Mouse (Mus musculus): ENCODE measurements around the gene Nfkbie.
A peak's percentile ranks its signal among the peaks of the same experiment; 100 is the strongest.

Nfkbie gene

DNA sequence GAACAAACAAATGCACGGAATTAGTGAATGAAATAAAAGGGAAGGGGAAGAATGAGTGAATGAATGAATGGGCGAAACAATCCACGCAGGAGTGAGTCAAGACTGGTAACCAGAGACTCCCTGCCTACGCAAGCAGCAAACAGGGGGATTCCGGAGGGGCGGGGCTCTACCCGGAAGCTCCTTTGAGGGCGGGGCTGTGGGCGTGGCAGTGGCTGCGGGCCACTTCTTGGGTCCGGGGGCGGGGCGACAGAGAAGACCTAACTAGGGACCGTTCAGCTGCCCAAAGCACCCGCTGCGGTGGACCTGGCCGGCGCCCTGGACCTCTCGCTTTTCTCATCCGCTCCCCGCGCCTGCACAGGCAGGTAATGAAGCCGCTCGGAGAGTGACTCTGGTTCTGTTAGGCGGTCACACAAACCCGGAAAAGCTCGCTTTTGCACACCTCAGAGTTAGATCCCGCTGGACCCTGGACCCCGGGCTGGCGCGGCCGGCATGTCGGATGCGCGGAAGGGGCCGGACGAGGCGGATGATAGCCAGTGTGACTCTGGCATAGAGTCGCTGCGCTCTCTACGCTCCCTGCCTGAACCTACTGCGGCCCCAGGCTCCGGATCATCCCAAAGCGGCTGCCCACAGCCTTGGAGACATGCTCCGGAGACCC is at the start of gene Nfkbie:
Nfkbie (plus strand) TSS at position 252 of the 655 bp plus-strand sequence.
- ATAC-seq (ENCODE audit: low TSS enrichment): peak; percentile 50

DNA sequence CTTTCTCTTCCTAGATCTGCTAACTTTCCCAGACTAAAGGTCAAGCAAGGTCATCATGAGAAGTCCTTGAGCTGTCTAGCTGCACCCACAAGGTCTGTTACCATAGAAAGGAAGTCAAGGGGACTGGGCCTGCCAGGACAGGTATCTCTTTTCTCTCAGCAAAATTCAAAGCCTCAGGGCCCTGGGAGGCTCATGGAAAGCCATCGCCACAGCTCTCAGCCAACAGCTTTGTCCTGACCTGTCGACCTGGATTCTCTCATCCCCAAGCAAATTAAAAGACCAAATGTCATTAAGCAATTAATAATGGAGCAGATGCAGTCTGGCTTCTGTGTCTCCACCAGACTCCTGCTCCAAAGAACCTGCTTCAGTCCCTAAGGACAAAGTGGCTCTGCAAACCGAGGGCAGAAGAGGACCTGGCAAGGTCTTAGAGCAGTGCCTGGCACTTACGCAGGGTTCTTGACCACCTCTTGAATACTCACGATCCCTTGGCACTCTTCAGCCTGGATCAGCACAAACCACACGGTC is 49.5 kb upstream of the Nfkbie start:
- no peak for ATAC-seq (ENCODE audit: low TSS enrichment)

DNA sequence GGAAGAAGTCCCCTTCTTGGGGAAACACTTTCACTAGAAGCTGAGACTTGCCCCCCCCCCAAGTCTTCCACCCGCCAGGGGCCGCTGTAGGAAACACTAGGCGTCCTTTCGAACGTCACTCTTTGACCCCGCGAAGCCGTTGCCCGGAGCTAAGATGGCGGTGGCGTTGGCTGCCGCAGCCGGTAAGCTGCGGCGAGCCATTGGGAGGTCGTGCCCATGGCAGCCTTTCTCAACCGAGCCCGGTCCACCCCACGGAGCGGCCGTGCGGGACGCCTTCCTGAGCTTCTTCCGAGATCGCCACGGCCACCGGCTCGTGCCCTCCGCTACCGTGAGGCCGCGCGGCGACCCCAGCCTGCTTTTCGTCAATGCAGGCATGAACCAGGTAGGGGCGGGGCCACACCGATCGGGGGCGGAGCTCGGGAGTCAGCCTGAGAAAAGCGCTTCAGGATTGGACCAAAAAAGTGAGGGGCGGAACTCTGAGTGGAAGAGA is 48.8 kb upstream of the Nfkbie start, which contains the start of gene Aars2:
Aars2 (plus strand) TSS at position 142 of the 490 bp plus-strand sequence.
- peak; percentile 86 for ATAC-seq (ENCODE audit: low TSS enrichment)

DNA sequence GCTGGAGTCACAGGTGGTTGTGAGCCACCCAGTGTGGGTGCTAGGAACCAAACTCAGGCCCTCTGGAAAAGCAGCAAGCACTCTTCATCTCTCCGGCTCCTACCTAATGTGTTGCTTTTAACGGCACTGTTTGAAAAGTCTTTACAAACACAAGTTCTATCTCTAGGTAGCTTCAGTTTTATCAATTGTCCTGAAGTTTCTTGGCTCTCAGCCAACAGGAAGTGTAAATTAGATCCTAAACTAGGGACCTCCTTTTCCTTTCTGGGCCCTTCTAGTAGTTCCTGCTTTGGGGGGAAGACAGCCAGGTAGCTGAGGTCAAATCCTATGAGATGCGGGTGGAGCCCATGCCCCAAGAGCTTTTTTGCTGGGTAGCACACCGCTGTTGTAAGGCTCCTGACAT is 44.6 kb upstream of the Nfkbie start:
- ATAC-seq (ENCODE audit: low TSS enrichment): no peak

DNA sequence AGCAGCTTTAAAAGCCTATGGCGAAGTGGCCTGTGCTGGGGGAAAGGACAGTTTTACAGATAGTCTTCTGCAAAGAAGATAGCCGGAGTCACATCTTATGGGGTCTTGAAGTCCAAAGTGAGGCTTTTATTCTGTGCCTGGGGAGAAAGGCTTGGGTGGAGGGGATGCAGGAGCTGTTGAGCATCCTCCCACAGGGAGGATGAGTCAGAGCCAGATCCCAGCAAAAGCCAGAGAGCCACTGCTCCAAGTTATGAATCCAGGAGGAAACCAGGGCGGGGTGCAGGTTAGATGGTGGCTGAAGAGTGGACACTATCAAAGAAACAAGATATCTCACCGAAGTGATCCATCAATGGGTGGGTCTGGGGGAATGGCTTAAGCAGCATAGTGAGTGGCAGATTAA is 43.7 kb upstream of the Nfkbie start:
- ATAC-seq (ENCODE audit: low TSS enrichment): peak; percentile 50; the same call in 1 of the 2 replicates

DNA sequence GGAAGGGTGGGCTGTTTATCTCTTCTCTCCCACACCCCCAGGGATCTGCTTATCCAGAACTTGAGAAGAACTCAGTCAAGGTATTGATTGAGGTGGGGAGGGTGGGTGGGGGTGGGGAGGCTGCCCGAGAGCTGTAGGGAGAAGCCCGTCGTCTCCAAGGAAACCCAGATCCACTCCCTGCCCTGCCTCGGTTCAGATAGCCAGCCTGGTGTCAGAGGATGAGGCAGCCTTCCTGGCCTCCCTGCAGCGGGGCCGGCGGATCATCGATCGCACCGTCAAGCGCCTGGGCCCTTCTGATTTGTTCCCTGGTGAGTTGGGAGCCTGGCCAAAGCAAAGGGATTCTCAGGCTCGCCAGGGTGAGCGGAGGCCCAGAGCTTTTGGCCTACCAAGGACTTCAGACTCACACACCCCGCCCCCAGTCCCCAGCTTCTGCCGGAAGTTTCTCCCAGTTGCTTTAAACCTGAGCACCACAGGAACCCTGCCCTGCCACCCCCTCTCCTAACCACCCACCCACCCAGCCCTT is 40.2 kb upstream of the Nfkbie start:
- ATAC-seq (ENCODE audit: low TSS enrichment): no peak

DNA sequence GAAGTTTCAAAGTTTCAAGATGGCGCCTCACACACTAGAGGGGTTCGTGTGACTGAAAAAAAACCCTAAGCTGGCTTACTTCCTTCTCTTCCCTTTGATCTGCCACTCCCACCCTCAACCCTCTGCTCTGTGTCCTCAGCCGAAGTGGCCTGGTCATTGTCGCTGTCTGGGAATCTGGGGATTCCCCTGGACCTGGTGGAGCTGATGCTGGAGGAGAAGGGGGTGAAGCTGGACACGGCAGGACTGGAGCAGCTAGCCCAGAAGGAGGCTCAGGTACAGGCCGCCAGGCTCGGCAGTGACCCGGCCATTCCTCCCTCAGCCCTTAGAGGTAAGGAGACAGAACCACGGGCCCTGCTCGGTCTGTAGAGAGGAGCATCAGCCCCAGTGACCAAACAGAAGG is 39.7 kb upstream of the Nfkbie start:
- no peak for ATAC-seq (ENCODE audit: low TSS enrichment)

DNA sequence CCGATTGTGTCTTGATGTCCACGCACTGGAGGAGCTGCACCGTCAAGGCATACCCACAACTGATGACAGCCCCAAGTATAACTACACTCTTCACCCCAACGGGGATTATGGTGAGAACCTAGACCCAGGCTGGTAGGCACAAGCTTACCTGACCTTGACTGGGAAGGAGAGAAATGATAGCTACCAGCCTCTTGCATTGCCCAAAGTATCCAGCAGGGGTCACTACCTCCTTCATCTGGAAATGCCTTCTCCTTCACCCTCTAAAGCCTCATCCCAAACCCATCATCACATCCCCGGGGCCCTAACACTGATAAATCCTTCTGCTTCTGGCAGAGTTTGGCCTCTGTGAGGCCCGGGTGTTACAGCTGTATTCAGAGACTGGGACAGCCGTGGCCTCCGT is 39.0 kb upstream of the Nfkbie start:
- ATAC-seq (ENCODE audit: low TSS enrichment): peak; percentile 65

DNA sequence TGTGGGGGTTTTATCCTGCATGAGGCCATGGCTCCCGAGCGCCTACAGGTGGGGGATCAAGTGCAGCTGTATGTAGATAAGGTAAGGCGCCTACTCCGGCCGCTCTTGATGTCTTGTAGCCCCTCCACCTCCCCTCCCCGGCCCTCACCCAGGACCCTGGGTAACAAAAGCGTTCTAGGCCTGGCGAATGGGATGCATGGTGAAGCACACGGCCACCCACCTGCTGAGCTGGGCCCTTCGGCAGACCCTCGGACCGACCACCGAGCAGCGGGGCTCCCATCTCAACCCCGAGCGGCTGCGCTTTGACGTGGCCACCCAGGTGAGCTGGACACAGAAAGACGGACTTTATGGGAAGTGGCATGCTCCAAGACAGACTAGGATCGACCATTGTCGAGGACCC is 38.4 kb upstream of the Nfkbie start:
- ATAC-seq (ENCODE audit: low TSS enrichment): no peak

DNA sequence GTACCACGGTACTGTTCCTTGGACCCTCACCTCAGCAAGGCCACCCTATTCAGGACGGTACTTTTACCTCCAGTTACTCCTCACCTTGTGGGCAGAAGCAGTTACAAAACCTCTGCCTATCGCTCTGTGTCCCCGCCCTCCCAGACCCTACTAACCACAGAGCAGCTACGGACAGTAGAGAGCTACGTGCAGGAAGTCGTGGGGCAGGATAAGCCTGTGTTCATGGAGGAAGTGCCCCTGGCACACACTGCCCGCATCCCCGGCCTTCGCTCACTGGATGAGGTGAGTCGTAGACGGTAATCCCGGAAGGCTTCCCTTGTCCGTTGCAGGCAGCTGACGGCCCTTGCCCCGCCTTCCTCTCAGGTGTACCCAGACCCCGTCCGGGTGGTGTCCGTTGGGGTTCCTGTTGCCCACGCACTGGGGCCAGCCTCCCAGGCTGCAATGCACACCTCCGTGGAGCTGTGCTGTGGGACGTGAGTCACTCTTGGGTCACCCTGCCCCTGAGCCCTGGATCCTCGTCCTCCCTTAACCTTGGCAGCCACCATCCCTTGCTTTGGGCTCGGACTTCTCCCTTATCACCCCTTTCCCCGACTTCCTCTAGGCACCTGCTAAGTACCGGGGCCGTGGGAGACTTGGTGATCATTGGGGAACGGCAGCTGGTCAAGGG is 37.8 kb upstream of the Nfkbie start:
- ATAC-seq (ENCODE audit: low TSS enrichment): no peak

DNA sequence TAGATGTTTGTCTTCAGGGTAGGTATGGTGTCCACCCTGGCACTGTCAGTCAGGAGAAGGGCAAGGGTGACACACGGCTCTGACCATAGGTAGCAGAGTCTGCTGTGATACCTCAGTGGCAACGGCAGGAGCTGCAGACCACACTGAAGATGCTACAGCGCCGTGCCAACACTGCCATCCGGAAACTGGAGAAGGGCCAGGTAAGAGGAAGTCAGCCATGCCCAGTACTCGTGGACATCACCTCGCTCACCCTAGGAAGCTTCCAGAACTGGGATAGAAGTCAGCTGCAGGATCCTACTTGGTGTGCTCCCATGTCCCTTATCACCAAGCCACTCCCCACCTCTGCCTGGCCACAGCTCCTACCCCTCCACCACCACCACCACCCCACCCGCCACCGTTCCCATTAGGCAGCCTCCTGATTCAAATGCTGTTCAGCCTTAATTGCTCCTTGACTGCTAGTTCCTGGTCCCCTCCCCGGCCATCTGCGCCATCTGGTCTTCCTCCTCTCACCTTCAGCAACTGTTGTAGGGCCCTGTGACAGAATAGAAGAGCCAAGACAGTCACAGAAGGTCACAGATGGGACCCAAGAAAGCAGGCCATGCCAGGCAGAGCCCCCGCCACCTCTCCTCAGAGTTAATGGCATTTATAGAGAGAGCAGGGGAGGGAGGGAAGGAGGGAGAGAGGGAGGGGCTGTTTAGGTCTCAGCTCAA is 36.6 kb upstream of the Nfkbie start:
- no peak for ATAC-seq (ENCODE audit: low TSS enrichment)

DNA sequence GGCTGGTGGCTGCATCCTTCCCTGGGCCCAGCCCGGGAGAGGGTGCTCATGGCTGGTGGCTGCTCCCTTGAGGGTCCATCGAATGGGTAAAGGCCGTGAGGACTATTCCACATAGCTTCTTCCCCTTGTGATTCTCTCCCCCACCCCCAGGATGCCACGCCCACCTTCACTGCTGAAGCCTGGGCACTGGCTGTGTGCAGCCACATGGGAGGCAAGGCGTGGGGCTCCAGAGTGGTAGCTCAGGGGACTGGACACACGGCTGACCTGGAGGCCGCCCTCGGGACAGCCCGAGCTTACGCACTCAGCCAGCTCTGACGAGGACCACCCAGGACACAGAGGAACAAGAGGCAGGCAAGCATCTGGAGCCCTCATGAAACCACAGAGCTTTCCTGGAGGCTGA is 35.4 kb upstream of the Nfkbie start:
- no peak for ATAC-seq (ENCODE audit: low TSS enrichment)

DNA sequence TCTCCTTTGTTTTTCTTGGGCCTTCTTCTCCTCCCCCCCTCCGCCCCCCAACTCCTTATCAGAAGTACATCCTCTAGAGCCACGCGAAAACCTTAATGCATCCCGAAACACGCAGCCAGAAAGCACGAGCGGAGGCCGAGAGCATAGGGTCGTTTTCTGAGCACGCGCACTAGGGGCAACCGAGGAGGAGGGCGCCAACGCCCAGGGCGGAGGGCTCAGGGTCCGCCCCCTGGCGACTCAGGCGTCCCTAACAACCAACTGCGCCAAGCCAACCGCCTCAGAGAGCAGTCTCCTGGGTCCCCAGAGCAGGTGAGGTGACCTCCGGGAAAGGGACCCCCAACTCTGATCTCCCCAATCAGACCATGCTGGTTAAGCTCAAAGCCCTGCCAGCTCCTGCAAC is 32.2 kb upstream of the Nfkbie start, which contains the start of gene Tcte1:
Tcte1 (plus strand) TSS at position 172 of the 400 bp plus-strand sequence.
- ATAC-seq (ENCODE audit: low TSS enrichment): no peak

DNA sequence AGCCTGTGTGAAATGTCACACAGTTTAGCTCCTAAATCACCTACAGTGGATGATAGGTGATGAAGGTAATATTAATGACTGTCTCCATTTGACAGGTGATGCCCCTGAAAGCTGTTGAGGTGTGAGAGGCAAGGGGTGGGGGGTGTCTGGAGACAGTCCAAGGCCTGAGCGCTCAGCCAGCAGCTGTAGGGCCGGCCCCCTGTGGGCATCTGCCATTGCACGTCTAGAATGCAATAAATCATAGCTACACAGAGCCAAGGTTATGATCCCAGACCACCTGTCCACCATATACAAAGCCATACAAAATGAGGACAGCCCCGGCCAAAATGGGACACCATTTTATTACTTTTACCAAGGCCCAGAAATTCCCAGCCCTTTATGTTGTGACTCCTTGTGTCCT is 30.5 kb upstream of the Nfkbie start:
- ATAC-seq (ENCODE audit: low TSS enrichment): no peak

DNA sequence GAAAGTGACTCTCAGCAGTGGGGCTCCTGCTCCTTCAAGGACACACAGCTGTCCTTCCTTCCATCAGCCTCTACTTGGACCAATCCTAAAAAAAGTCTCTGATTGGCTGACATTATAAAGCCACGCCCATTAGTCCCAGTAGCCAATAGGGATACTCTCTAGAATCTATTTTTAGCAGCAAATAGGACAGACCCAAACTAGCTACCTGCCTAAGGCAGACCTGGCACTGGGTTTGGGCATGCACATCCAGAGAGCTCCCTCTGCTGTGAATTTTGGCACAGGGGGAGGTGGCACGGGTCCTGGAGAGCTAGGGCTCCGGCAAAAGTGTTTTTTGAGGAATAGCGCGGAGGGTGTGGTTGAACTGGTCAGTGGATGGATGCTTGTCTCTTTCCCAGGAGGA is 28.9 kb upstream of the Nfkbie start:
- no peak for ATAC-seq (ENCODE audit: low TSS enrichment)

DNA sequence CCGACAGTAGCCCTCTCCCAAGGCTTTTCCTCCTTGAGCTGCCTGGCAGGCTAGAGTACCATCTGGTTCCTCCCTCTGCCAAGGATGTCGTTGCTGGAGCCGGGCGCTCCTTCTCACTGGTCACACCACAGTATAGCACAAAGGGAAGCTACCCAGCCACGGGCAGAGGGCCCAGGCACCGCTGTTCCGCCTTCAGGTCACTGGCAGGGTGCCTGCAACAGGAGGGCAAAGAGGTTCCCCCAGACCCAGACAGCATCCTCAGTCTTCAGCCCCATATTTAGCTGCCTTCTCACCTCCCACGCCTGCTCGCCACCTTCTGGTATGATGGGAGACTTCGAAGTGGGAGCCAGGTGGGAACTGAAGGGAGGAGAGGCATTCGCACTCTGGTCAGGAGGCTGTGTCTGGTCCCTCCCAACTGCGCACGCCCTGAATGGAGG is 25.1 kb upstream of the Nfkbie start:
- peak; percentile 86 for ATAC-seq (ENCODE audit: low TSS enrichment)

DNA sequence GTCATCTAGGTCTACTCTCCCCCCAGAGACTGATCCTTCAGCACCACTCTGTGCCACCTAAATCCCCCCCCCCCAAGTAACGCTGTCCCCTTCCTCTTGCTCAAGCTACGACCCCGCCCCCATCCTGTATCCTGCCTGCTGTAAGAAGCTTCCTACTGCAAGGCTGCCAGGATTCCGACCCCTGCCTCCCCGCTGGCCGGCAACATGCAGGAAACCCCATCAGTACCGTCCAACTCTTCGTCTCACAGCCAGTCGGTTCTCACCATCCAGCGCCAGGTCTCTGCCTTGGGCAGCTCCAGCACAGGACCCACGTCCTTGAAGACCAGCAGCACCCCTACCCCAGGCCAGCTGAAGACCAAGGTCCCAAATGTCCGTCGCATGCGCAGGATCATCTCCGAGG is 22.6 kb upstream of the Nfkbie start:
- ATAC-seq (ENCODE audit: low TSS enrichment): no peak

DNA sequence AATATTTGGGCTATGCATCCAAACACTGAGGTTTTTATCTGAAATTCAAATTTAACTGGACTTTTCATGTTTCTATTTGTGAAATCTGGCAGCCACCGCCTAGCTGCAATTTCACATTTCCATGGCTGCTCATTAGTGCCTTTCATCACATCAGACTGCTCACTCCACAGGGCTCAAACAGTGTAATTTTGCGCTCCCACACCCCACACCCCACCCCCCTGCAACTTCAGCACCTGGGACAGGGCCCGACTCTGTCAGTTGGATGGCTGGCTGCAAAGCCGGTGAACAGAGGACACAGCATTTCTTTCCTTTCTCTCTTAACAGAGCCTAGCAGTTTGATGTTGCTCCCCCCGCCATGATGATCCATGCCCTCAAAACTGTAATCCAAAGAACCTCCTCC is 19.2 kb upstream of the Nfkbie start:
- ATAC-seq (ENCODE audit: low TSS enrichment): peak; percentile 21; the same call in 1 of the 2 replicates

DNA sequence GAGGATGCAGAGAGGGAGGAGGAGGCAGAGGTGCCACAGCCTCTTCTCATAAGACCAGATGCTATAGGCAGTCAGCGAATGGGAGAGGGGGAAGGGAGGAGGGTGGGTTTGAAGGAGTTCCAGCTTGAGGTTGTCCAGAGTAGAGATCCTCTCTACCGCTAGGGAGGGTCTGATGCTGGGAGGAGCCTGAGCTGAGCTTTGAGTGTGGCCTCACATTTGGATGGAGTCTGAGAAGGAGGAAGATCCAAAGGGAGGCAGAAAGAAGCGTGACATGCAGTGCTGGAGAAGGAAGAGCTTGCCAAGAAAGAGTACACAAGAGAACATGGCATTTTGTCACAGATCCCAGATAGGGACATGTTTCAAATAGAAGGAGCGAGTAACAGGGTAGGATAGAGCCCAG is 17.1 kb upstream of the Nfkbie start:
- ATAC-seq (ENCODE audit: low TSS enrichment): peak; percentile 35

DNA sequence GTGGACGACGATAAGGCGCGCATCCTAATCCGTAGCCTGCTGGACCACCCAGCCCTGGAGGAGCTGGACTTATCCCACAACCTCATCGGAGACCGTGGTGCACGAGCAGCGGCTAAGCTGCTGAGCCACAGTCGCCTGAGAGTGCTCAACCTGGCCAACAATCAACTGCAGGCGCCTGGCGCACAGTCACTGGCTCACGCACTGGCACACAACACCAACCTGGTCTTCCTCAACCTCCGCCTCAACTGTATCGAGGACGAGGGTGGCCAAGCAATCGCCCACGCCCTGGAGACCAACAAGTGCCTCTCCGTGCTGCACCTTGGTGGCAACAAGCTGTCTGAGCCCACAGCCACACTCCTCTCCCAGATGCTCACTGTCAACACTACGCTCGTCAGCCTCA is 15.8 kb upstream of the Nfkbie start:
- peak; percentile 18; the same call in 1 of the 2 replicates for ATAC-seq (ENCODE audit: low TSS enrichment)

DNA sequence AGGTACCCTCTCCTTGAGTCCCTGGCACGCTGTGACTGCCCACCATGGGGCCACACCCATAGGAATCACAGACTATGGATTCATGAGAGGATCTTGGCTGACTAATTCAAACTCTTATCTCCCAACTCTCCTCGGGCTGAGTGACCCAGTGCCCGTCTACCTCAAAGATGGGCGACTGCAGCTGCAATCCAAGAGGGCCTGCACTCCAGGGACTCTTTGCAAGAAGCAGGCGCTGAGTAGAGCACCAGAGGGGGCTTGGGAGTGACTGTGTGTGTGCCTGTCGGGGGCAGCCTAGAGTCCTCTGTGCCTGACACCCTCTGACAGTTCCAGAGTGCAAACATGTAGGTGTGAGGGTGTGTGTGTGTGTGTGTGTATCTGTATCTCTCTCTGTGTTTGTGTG is 13.4 kb upstream of the Nfkbie start:
- no peak for ATAC-seq (ENCODE audit: low TSS enrichment)

DNA sequence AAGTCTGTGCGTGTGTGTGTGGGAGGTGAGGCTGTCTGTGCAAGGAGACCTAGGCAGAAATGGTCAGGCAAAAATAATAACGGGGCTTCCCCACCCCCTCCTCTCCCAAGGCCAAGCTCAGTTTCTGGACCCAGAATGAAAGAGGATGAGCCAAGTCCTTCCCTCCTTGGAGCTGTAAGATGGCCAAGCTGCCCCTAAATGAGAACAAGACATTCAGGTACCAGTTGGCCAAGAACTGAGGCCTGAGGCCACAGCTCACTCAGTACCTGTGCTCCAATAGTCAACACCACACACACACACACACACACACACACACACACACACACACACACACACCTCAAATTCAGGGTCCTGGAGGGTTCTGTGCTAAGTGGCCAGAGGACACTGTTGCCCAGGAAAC is 12.8 kb upstream of the Nfkbie start:
- ATAC-seq (ENCODE audit: low TSS enrichment): no peak
